Mouse (Mus musculus): ENCODE results near the gene Meig1. TPM values are rescaled to one million over a fixed set of nuclear protein-coding genes. Genes with fewer than 3 reads are reported as not detected.
A peak's percentile ranks its signal among the peaks of the same experiment; 100 is the strongest.
"Not testable (repeated sequence)": the region's sequence is repeated elsewhere in the genome, so short reads cannot be mapped to it uniquely, and the experiment has no call there.

Meig1 gene
- polyA plus RNA-seq, 1 experiment, result 1.7 TPM

DNA sequence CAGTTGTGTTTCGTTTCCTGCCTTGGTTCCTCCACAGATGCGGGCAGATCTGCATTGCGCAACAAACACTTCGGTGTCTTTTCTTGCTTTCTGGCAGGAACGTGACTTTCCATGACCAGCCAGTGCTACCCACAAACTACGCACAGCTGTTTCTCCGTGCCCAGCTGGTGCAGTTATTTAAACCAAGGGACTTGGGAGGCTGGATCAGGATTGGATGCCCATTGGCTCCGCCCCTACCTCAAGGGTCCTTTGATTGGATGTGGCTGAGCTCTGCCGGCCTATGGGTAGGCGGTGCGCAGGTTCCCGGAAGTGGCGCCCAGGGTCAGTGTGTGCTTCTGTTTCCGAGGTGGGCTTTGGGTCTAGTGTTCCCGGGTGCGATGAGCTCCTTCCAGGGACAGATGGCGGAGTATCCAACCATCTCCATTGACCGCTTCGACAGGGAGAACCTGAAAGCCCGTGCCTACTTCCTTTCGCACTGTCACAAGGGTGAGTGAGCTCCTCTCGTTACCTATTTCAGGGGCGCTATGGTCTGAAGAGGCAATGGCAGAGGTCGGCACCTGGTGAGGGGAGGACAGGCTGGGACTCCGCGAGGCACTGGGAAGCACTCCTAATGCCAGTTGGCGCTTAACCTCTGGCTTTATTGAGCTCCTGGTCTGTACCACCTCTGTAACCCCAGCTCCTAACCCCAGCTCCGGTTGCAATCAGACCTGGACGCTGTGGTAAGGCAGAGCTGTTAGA is 1.6 kb upstream of the Meig1 start, which contains the start of gene Dclre1c:
TSS of gene Dclre1c (plus strand) at position 291 of the 738 bp plus-strand sequence.
- under 1% methylated on average over 29 of the region's 29 CpGs for WGBS
- no peak for TF ChIP-seq CTCF (IDR thresholded peaks at IDR 0.05; ENCODE audit: insufficient read depth, low read length)
- TF ChIP-seq POLR2A (IDR thresholded peaks at IDR 0.05; ENCODE audit: borderline replicate concordance, extremely low read depth, low read depth, low read length), result peak; percentile 65; the same call in 1 of the 2 replicates
- Histone ChIP-seq H3K4me1 (ENCODE audit: control insufficient read depth, insufficient read depth, low read length) (no peaks in the 10 kb centered on the region), H3K4me3 (replicated peaks; ENCODE audit: extremely low read depth, low read depth, low read length) (peak within 1 kb of the TSS; percentile 74)
- DNase-seq, result peak; percentile 87

DNA sequence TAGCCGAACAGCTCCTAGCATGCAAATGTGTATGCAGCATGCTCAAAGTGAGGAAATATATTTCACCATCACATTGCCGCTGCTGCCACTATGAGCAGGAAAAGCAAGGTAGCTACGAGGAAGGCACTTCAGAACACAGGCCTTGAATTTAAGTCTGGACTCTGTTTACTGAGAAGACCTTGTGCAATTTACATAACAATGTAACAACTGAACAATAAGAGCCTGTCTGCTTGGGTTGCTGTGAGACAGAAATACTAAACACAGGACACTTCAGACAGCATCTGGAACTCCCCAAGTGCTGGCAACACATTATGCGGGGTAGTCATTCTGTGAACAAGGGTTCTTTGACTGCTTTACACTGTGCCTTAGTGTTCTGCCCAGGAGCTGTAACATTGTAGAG is 2.3 kb downstream of the Meig1 start:
- H3K4me1 ChIP-seq (ENCODE audit: control insufficient read depth, insufficient read depth, low read length), result no peaks in the 10 kb centered on the region
- DNase-seq, result no peak
- TF ChIP-seq CTCF (IDR thresholded peaks at IDR 0.05; ENCODE audit: insufficient read depth, low read length) (no peak), POLR2A (IDR thresholded peaks at IDR 0.05; ENCODE audit: borderline replicate concordance, extremely low read depth, low read depth, low read length) (no peak)
- WGBS, result 70% methylated on average over 4 of the region's 4 CpGs
- no peak overlapping the region for H3K4me3 ChIP-seq (replicated peaks; ENCODE audit: extremely low read depth, low read depth, low read length)

DNA sequence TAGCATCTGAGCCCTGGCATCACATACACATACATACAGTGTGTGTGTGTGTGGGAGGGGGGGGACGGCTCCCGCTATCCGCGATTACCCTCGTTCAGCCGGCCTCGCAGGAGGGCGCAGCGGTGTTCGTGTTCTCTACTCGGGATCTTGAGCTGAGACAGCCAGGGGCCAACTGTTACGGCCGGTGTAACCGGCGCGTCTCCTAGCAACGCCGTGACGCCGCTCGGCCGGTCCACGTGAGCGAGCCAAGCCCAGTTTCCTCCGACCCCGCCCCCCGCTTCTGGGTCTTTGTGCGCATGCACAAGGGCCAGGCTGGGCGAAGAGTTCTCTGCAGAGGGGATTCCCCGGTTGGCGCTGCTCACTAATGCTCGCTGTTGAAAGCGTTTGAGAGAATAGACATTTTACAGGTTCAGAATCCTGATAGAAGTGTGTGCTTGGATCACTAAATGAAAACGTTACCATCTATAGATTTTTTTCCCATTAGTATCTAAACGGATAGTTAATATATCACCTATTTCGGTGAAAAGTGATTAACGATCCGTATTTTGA is 3.5 kb downstream of the Meig1 start:
- TF ChIP-seq POLR2A (IDR thresholded peaks at IDR 0.05; ENCODE audit: borderline replicate concordance, extremely low read depth, low read depth, low read length) (peak; percentile 26; the same call in 1 of the 2 replicates), CTCF (IDR thresholded peaks at IDR 0.05; ENCODE audit: insufficient read depth, low read length) (no peak)
- peak; percentile 98 for DNase-seq
- under 1% methylated on average over 38 of the region's 38 CpGs for WGBS
- H3K4me1 ChIP-seq (ENCODE audit: control insufficient read depth, insufficient read depth, low read length), result no peaks in the 10 kb centered on the region
- H3K4me3 ChIP-seq (replicated peaks; ENCODE audit: extremely low read depth, low read depth, low read length), result peak overlapping the region; percentile 59

DNA sequence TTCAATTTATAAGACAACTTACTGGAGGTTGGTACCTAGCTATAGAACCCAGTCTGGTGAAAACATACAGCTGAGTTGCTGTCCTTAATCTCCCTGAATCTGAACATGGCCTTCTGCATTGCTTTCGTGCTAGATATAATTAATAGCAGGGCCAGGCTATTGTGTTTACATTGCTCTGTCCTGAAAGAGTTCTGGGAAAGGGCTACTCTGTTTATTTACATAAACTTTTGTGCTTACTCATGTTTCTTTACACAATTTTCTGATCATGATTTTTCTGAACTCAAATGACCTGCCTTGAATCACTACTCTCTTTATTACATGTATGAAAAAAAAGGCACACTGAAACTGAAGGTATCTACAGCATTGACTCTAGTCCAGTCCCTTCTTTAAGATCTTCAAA is 6.8 kb downstream of the Meig1 start:
- Histone ChIP-seq H3K4me3 (replicated peaks; ENCODE audit: extremely low read depth, low read depth, low read length) (no peak overlapping the region), H3K4me1 (ENCODE audit: control insufficient read depth, insufficient read depth, low read length) (no peaks in the 10 kb centered on the region)
- TF ChIP-seq CTCF (IDR thresholded peaks at IDR 0.05; ENCODE audit: insufficient read depth, low read length) (no peak), POLR2A (IDR thresholded peaks at IDR 0.05; ENCODE audit: borderline replicate concordance, extremely low read depth, low read depth, low read length) (no peak)
- WGBS, result 36% methylated on average over 1 of the region's 1 CpGs
- DNase-seq, result no peak

DNA sequence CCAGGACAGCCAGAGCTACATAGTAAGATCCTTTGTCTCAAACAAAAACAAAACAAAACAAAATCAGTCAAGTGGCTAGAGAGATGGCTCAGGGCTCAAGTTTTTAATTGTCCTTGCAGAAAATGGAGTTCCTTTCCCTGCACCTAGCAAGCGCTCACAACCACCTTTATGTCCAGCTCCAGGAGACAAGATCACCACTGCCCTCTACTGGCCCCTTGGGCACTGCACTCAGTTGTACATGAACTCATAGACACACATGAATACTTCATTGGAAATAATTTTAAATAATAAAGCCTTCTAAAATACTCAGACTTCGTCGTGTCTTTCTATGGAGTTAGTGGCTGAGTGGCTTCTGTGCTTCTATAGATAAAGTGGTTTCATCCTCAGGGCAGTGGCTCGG is 8.2 kb downstream of the Meig1 start:
- peak; percentile 73 for TF ChIP-seq CTCF (IDR thresholded peaks at IDR 0.05; ENCODE audit: insufficient read depth, low read length)
- no peak for TF ChIP-seq POLR2A (IDR thresholded peaks at IDR 0.05; ENCODE audit: borderline replicate concordance, extremely low read depth, low read depth, low read length)
- peak; percentile 42 for DNase-seq
- H3K4me3 ChIP-seq (replicated peaks; ENCODE audit: extremely low read depth, low read depth, low read length), result no peak overlapping the region
- no peaks in the 10 kb centered on the region for H3K4me1 ChIP-seq (ENCODE audit: control insufficient read depth, insufficient read depth, low read length)
- 49% methylated on average over 4 of the region's 4 CpGs for WGBS

DNA sequence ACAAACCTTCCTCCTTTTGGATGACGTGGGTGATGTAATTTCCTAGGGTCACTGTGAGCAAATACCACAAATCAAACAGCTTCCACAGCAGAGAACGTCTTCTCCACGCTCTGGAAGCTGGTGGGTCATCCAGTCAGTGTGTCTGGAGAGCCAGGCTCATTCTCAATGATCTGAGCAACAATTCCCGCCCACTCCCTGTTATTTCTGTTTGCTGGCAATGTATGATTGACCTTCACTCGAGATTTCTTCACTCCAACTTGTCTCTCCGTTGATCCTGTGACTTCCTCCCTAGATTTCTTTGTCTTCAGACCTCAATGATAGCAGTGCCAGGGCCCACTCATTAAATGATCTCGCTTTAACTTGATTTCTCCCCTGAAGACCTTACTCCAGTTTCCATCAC is 14.7 kb downstream of the Meig1 start:
- TF ChIP-seq POLR2A (IDR thresholded peaks at IDR 0.05; ENCODE audit: borderline replicate concordance, extremely low read depth, low read depth, low read length), result no peak
- no peak for TF ChIP-seq CTCF (IDR thresholded peaks at IDR 0.05; ENCODE audit: insufficient read depth, low read length)
- DNase-seq, result no peak
- Histone ChIP-seq H3K4me1 (ENCODE audit: control insufficient read depth, insufficient read depth, low read length) (no peaks in the 10 kb centered on the region), H3K4me3 (replicated peaks; ENCODE audit: extremely low read depth, low read depth, low read length) (no peak overlapping the region)
- 57% methylated on average over 7 of the region's 7 CpGs for WGBS

DNA sequence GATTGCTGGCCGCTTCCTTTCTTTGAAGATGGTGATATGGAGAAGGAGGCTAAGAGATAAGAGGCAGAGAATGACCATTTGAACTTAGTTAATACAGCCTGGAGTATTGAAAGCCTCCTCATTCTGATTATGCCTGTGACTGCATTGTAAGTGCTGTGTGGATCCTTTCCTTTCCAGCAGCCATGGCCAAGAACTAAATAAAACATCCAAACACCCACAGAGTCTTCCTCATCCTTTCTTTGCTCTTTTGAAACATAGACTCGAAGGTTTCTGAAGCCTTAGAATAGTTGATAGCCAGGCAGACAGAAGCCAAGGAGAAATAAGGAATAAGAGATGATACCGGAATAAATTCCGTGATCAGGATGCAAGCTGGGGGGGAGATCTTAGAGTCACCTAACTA is 16.5 kb downstream of the Meig1 start:
- Histone ChIP-seq H3K4me3 (replicated peaks; ENCODE audit: extremely low read depth, low read depth, low read length) (no peak overlapping the region), H3K4me1 (ENCODE audit: control insufficient read depth, insufficient read depth, low read length) (no peaks in the 10 kb centered on the region)
- WGBS, result 79% methylated on average over 4 of the region's 4 CpGs
- TF ChIP-seq CTCF (IDR thresholded peaks at IDR 0.05; ENCODE audit: insufficient read depth, low read length) (no peak), POLR2A (IDR thresholded peaks at IDR 0.05; ENCODE audit: borderline replicate concordance, extremely low read depth, low read depth, low read length) (no peak)
- DNase-seq, result no peak

DNA sequence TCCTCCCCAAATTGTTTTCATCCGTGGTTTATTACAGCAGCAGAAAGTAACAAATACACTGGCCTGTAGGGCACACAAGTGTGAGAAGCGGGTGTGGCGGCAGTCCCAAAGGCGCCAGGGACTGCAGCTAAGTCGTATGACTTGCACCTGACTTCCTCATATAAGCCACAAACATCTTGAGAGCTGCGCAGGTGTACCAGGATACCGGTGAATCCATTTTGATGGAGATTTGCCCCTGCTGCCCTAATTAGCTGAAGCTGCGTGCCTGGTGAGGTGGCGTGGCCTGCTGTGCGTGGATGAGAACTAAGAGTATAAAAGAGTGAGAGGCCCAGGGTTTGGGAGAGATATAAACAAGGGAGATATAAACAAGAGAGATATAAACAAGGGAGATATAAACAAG is 25.3 kb downstream of the Meig1 start, which contains the start of gene Olah:
TSS of gene Olah (minus strand) at position 101 of the 400 bp plus-strand sequence.
- WGBS, result 67% methylated on average over 10 of the region's 10 CpGs
- not testable (repeated sequence) for H3K4me3 ChIP-seq (replicated peaks; ENCODE audit: extremely low read depth, low read depth, low read length); H3K4me1 ChIP-seq (ENCODE audit: control insufficient read depth, insufficient read depth, low read length); DNase-seq

DNA sequence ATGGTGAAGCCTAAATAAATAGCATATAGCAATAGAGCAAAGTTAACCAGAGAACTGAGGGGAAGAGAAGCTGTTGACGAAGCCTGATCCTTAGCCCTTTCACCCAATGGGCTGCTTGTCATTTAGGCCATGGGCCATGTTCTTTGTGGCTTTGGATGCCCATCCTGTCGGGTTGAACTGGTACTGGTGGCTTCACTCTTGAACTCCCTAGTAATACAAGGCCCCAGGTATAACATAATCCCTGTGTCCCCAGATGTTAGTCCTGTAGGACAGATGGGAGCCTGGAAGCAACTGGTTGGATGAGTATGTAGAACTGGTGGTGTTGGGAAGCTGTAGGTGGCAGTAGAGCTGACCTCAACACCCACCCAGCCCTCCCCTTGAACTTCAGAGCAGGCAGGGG is 30.5 kb downstream of the Meig1 start:
- 62% methylated on average over 2 of the region's 2 CpGs for WGBS
- TF ChIP-seq POLR2A (IDR thresholded peaks at IDR 0.05; ENCODE audit: borderline replicate concordance, extremely low read depth, low read depth, low read length) (no peak), CTCF (IDR thresholded peaks at IDR 0.05; ENCODE audit: insufficient read depth, low read length) (no peak)
- Histone ChIP-seq H3K4me1 (ENCODE audit: control insufficient read depth, insufficient read depth, low read length) (no peaks in the 10 kb centered on the region), H3K4me3 (replicated peaks; ENCODE audit: extremely low read depth, low read depth, low read length) (no peak overlapping the region)
- no peak for DNase-seq

All from lung, adult 2 months (tissue).